Mouse (Mus musculus) hindbrain, embryonic 14.5 days (tissue): ENCODE measurements around the gene Tdo2. TPM values are rescaled to one million over a fixed set of nuclear protein-coding genes. Genes with fewer than 3 reads are reported as not detected.

Experiments
- ATAC-seq: fragments of 200-750 bp; cut with Nextera tagmentation; 2 replicates; pipeline ENCODE4 v1.8.0; 2017; ENCODE audit warnings: moderate number of reproducible peaks, mild to moderate bottlenecking, moderate TSS enrichment, moderate library complexity; ENCODE audit not compliant: low FRiP score
- DNase-seq: peaks from one replicate; pipeline ENCODE4 v3.0.0-alpha.2; 2015; ENCODE audit warnings: low spot score
- H3K27ac ChIP-seq: fragments of 300-500 bp; sonication (generic); 2 replicates; pipeline ENCODE4 v1.5.1; 2014; ENCODE audit warnings: mild to moderate bottlenecking, moderate library complexity
- H3K27me3 ChIP-seq: fragments of 300-500 bp; sonication (generic); 2 replicates; pipeline ENCODE4 v1.6.1; 2014; ENCODE audit warnings: mild to moderate bottlenecking, low read length, mixed read lengths; ENCODE audit not compliant: control insufficient read depth, insufficient read depth
- H3K36me3 ChIP-seq: fragments of 300-500 bp; sonication (generic); replicated peaks from 2 replicates; pipeline ENCODE4 v1.6.1; 2014; ENCODE audit not compliant: control insufficient read depth, insufficient read depth
- H3K4me1 ChIP-seq: fragments of 300-500 bp; sonication (generic); replicated peaks from 2 replicates; pipeline ENCODE4 v1.6.1; 2014; ENCODE audit warnings: antibody characterized with exemption, low read length, mixed read lengths; ENCODE audit not compliant: control insufficient read depth, insufficient read depth
- H3K4me2 ChIP-seq: fragments of 300-500 bp; sonication (generic); replicated peaks from 2 replicates; pipeline ENCODE4 v1.6.1; 2014; ENCODE audit warnings: mild to moderate bottlenecking, moderate library complexity
- H3K4me3 ChIP-seq: fragments of 300-500 bp; sonication (generic); replicated peaks from 2 replicates; pipeline ENCODE4 v1.5.1; 2014; ENCODE audit warnings: mild to moderate bottlenecking, low read length
- H3K9ac ChIP-seq: fragments of 300-500 bp; sonication (generic); 2 replicates; pipeline ENCODE4 v1.6.1; 2014
- H3K9me3 ChIP-seq: fragments of 300-500 bp; sonication (generic); 2 replicates; pipeline ENCODE4 v1.6.1; 2016; ENCODE audit warnings: low read length; ENCODE audit not compliant: control insufficient read depth
- WGBS: fragments of 180-500 bp; shearing (Covaris S2); extraction: QIAGEN DNeasy Blood & Tissue Kit; methylation state at CpG from one replicate; pipeline ENCODE4 v1.1.7; 2014; 5-methylcytosine and 5-hydroxymethylcytosine counted together
- polyA plus RNA-seq: library from polyadenylated mRNA; unstranded; fragments of >200 nt; fragmentation: Nextera tagmentation; extraction: Ambion mirVana; gene quantifications from 2 replicates; pipeline ENCODE4 v1.2.1, GENCODE M21; 2014

The Tdo2 gene
- 0.25 TPM in 1 of 2 replicates, not detected in the other for polyA plus RNA-seq

- no peaks in the 10 kb centered on the region for H3K27me3 ChIP-seq
- ATAC-seq = no peak
- H3K9me3 ChIP-seq = no peaks in the 10 kb centered on the region
- H3K4me3 ChIP-seq = no peak within 1 kb of the TSS
- no peaks in the 10 kb centered on the region for H3K36me3 ChIP-seq
- DNase-seq = no peak
- H3K27ac ChIP-seq = no peak within 1 kb of the TSS
- H3K9ac ChIP-seq = no peak within 1 kb of the TSS
- no peak within 1 kb of the TSS for H3K4me2 ChIP-seq
- H3K4me1 ChIP-seq = no peaks in the 10 kb centered on the region
Observed at GRCm38 (mm10) chr3:81976102-81976501, at the start of gene Tdo2. Tdo2 (minus strand) TSS chr3:81976202.

- 87% methylated on average over 3 of the region's 3 CpGs for WGBS
- H3K4me2 ChIP-seq = no peak overlapping the region
- H3K36me3 ChIP-seq = no peaks in the 10 kb centered on the region
- no peak for ATAC-seq
- no peaks in the 10 kb centered on the region for H3K27me3 ChIP-seq
- H3K27ac ChIP-seq = no peak overlapping the region
- H3K4me1 ChIP-seq = no peaks in the 10 kb centered on the region
- no peaks in the 10 kb centered on the region for H3K9me3 ChIP-seq
- H3K9ac ChIP-seq = no peak overlapping the region
- H3K4me3 ChIP-seq = no peak overlapping the region
- DNase-seq = no peak
Observed at GRCm38 (mm10) chr3:82023065-82023464, 47.1 kb upstream of the Tdo2 start.

GRCm38 (mm10) chr3:82022421-82022920 lies 46.5 kb upstream of the Tdo2 start:
- DNase-seq (no peak), ATAC-seq (no peak)
- Histone ChIP-seq H3K4me2 (no peak overlapping the region), H3K4me3 (no peak overlapping the region), H3K9ac (no peak overlapping the region), H3K36me3 (no peaks in the 10 kb centered on the region), H3K4me1 (no peaks in the 10 kb centered on the region), H3K27ac (no peak overlapping the region), H3K27me3 (no peaks in the 10 kb centered on the region), H3K9me3 (no peaks in the 10 kb centered on the region)
- WGBS = 91% methylated on average over 8 of the region's 8 CpGs

GRCm38 (mm10) chr3:82014148-82014703 lies 38.2 kb upstream of the Tdo2 start:
- WGBS = 40% methylated on average over 7 of the region's 7 CpGs
- H3K9ac ChIP-seq = no peak overlapping the region
- no peak for DNase-seq

GRCm38 (mm10) chr3:82007002-82007401 lies 31.0 kb upstream of the Tdo2 start:
- Histone ChIP-seq H3K36me3 (no peaks in the 10 kb centered on the region), H3K27me3 (no peaks in the 10 kb centered on the region), H3K4me2 (no peak overlapping the region), H3K9me3 (no peaks in the 10 kb centered on the region), H3K9ac (no peak overlapping the region), H3K4me1 (no peaks in the 10 kb centered on the region), H3K27ac (no peak overlapping the region), H3K4me3 (no peak overlapping the region)
- no peak for ATAC-seq
- DNase-seq = no peak
- 88% methylated on average over 1 of the region's 1 CpGs for WGBS

More at GRCm38 (mm10) chr3:82014148-82014703, 38.2 kb upstream of the Tdo2 start:
- Histone ChIP-seq H3K36me3 (no peaks in the 10 kb centered on the region), H3K27ac (no peak overlapping the region), H3K4me2 (no peak overlapping the region), H3K4me1 (no peaks in the 10 kb centered on the region), H3K9me3 (no peaks in the 10 kb centered on the region), H3K27me3 (no peaks in the 10 kb centered on the region), H3K4me3 (no peak overlapping the region)
- no peak for ATAC-seq

- no peaks in the 10 kb centered on the region for H3K9me3 ChIP-seq
- H3K27me3 ChIP-seq = no peaks in the 10 kb centered on the region
- no peak overlapping the region for H3K4me3 ChIP-seq
- H3K36me3 ChIP-seq = no peaks in the 10 kb centered on the region
- 0 out of 2 replicates have a peak, but pooled peaks cover 5% of the 10 kb centered on the region for H3K4me1 ChIP-seq
- H3K27ac ChIP-seq = no peak overlapping the region
- WGBS = 4% methylated on average over 1 of the region's 1 CpGs
- DNase-seq (peak; percentile 81), ATAC-seq (no peak)
- H3K9ac ChIP-seq = no peak overlapping the region
- no peak overlapping the region for H3K4me2 ChIP-seq
Observed at GRCm38 (mm10) chr3:81995988-81996387, 20.0 kb upstream of the Tdo2 start.

GRCm38 (mm10) chr3:81995371-81995770 lies 19.4 kb upstream of the Tdo2 start:
- 34% methylated on average over 4 of the region's 4 CpGs for WGBS
- H3K4me1 ChIP-seq = 0 out of 2 replicates have a peak, but pooled peaks cover 5% of the 10 kb centered on the region
- no peak for ATAC-seq
- no peak for DNase-seq
- H3K4me3 ChIP-seq = no peak overlapping the region
- no peaks in the 10 kb centered on the region for H3K27me3 ChIP-seq
- no peaks in the 10 kb centered on the region for H3K36me3 ChIP-seq
- H3K9ac ChIP-seq = no peak overlapping the region
- no peak overlapping the region for H3K27ac ChIP-seq
- no peaks in the 10 kb centered on the region for H3K9me3 ChIP-seq
- no peak overlapping the region for H3K4me2 ChIP-seq

- Histone ChIP-seq H3K27ac (no peak overlapping the region), H3K9me3 (no peaks in the 10 kb centered on the region), H3K4me1 (no peaks in the 10 kb centered on the region), H3K4me3 (no peak overlapping the region), H3K4me2 (no peak overlapping the region), H3K36me3 (no peaks in the 10 kb centered on the region), H3K9ac (no peak overlapping the region), H3K27me3 (no peaks in the 10 kb centered on the region)
- 68% methylated on average over 3 of the region's 3 CpGs for WGBS
- ATAC-seq = no peak
- DNase-seq = no peak
Observed at GRCm38 (mm10) chr3:81990531-81990930, 14.5 kb upstream of the Tdo2 start.

GRCm38 (mm10) chr3:81989692-81990141 lies 13.7 kb upstream of the Tdo2 start:
- no peak overlapping the region for H3K4me3 ChIP-seq
- H3K36me3 ChIP-seq = no peaks in the 10 kb centered on the region
- no peak overlapping the region for H3K9ac ChIP-seq
- DNase-seq (no peak), ATAC-seq (no peak)
- no peaks in the 10 kb centered on the region for H3K9me3 ChIP-seq
- H3K4me1 ChIP-seq = no peaks in the 10 kb centered on the region
- 58% methylated on average over 2 of the region's 2 CpGs for WGBS
- H3K27me3 ChIP-seq = no peaks in the 10 kb centered on the region
- no peak overlapping the region for H3K4me2 ChIP-seq
- H3K27ac ChIP-seq = no peak overlapping the region

- ATAC-seq = no peak
- no peaks in the 10 kb centered on the region for H3K27me3 ChIP-seq
- H3K9me3 ChIP-seq = no peaks in the 10 kb centered on the region
- no peak overlapping the region for H3K4me2 ChIP-seq
- 97% methylated on average over 3 of the region's 3 CpGs for WGBS
- no peak for DNase-seq
- no peaks in the 10 kb centered on the region for H3K36me3 ChIP-seq
- no peak overlapping the region for H3K9ac ChIP-seq
- H3K27ac ChIP-seq = no peak overlapping the region
- no peaks in the 10 kb centered on the region for H3K4me1 ChIP-seq
- H3K4me3 ChIP-seq = no peak overlapping the region
Observed at GRCm38 (mm10) chr3:81987628-81988027, 11.6 kb upstream of the Tdo2 start.
